Mouse (Mus musculus) liver, postnatal 0 days (tissue): Measurements from ENCODE around the gene Acot2. TPM values are rescaled to one million over a fixed set of nuclear protein-coding genes. Genes with fewer than 3 reads are reported as not detected.
"Not testable (repeated sequence)": the region's sequence is repeated elsewhere in the genome, so short reads cannot be mapped to it uniquely, and the experiment has no call there.

Experiments
- ATAC-seq: fragments of 200-750 bp; cut with Nextera tagmentation; 2 replicates; pipeline ENCODE4 v1.8.0; 2017; ENCODE audit warnings: mild to moderate bottlenecking, moderate library complexity
- DNase-seq: peaks from one replicate; pipeline ENCODE4 v3.0.0-alpha.2; 2016
- H3K27ac ChIP-seq: fragments of 300-500 bp; sonication (generic); 2 replicates; pipeline ENCODE4 v1.5.1; 2014; ENCODE audit warnings: antibody characterized with exemption, moderate library complexity, mild to moderate bottlenecking, low read depth
- H3K27me3 ChIP-seq: fragments of 300-500 bp; sonication (generic); 2 replicates; pipeline ENCODE4 v1.6.1; 2014; ENCODE audit warnings: low read length, control low read depth, mixed read lengths; ENCODE audit not compliant: insufficient read depth
- H3K36me3 ChIP-seq: fragments of 300-500 bp; sonication (generic); replicated peaks from 2 replicates; pipeline ENCODE4 v1.6.1; 2014; ENCODE audit warnings: mild to moderate bottlenecking, control low read depth, low read length, moderate library complexity, mixed read lengths; ENCODE audit not compliant: insufficient read depth
- H3K4me1 ChIP-seq: fragments of 300-500 bp; sonication (generic); 2 replicates; pipeline ENCODE4 v1.6.1; 2014; ENCODE audit warnings: antibody characterized with exemption, mild to moderate bottlenecking, control low read depth; ENCODE audit not compliant: insufficient read depth
- H3K4me2 ChIP-seq: fragments of 300-500 bp; sonication (generic); 2 replicates; pipeline ENCODE4 v1.6.1; 2014; ENCODE audit warnings: low read depth, mild to moderate bottlenecking, low read length, moderate library complexity, mixed read lengths
- H3K4me3 ChIP-seq: fragments of 300-500 bp; sonication (generic); 2 replicates; pipeline ENCODE4 v1.5.1; 2014; ENCODE audit warnings: low read depth, low read length
- H3K9ac ChIP-seq: fragments of 300-500 bp; sonication (generic); replicated peaks from 2 replicates; pipeline ENCODE4 v1.6.1; 2014; ENCODE audit warnings: mild to moderate bottlenecking, moderate library complexity
- H3K9me3 ChIP-seq: fragments of 300-500 bp; sonication (generic); 2 replicates; pipeline ENCODE4 v1.6.1; 2016; ENCODE audit warnings: mild to moderate bottlenecking, control low read depth, low read length, mixed read lengths
- CTCF ChIP-seq: sonication (generic); IDR thresholded peaks from 2 replicates; pipeline ENCODE4 v1.5.1; 2016; ENCODE audit warnings: antibody characterized with exemption, low read depth
- EP300 ChIP-seq: IDR thresholded peaks from 2 replicates; pipeline ENCODE4 v1.6.1; 2016; ENCODE audit warnings: antibody characterized with exemption, low read depth, mild to moderate bottlenecking
- WGBS: fragments of 180-500 bp; shearing (Covaris S2); extraction: QIAGEN DNeasy Blood & Tissue Kit; methylation state at CpG from one replicate; pipeline ENCODE4 v1.1.7; 2014; ENCODE audit not compliant: insufficient replicate concordance; 5-methylcytosine and 5-hydroxymethylcytosine counted together
- polyA plus RNA-seq: library from polyadenylated mRNA; unstranded; fragments of >200 nt; fragmentation: Nextera tagmentation; extraction: Ambion mirVana; gene quantifications from 2 replicates; pipeline ENCODE4 v1.2.1, GENCODE M21; 2015

Acot2 gene
- polyA plus RNA-seq: 32.8 and 39.4 TPM in 2 replicates

- peaks cover 11% of the 10 kb centered on the region for H3K4me1 ChIP-seq
- H3K4me3 ChIP-seq: peak within 1 kb of the TSS; percentile 57
- peak within 1 kb of the TSS; percentile 72 for H3K4me2 ChIP-seq
- peak; percentile 64 for TF ChIP-seq CTCF
- no peak for TF ChIP-seq EP300
- ATAC-seq (peak; percentile 83), DNase-seq (peak; percentile 74)
- no peaks in the 10 kb centered on the region; the same call in 1 of the 2 replicates for H3K9me3 ChIP-seq
- under 1% methylated on average over 80 of the region's 80 CpGs for WGBS
- H3K27me3 ChIP-seq: no peaks in the 10 kb centered on the region
- peak within 1 kb of the TSS; percentile 93 for H3K27ac ChIP-seq
- peak within 1 kb of the TSS; percentile 78 for H3K9ac ChIP-seq
- H3K36me3 ChIP-seq: no peaks in the 10 kb centered on the region
Observed at GRCm38 (mm10) chr12:83987583-83988441, at the start of gene Acot2. TSS of gene Acot2 (plus strand) at chr12:83987861.

DNA sequence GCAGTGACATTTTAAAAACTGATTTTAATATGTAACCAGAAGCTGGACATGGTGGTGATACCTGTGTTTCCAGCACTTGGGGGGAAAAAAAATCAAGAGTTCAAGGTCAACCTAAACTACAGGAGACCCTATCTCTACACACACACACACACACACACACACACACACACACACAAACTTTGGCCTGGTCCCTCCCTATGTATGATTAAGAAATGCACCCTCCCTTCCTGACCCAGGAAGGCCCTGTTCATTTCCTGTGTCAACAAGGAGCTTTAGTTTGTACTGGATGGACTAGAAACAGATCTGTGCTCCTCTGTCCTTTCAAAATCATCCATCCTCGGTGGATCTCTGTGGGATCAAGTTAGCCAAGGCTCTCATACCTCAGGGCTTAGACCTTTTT lies 49.1 kb upstream of the Acot2 start:
- ATAC-seq, H3K27ac ChIP-seq, H3K9me3 ChIP-seq, H3K36me3 ChIP-seq, H3K4me2 ChIP-seq, H3K27me3 ChIP-seq, H3K4me3 ChIP-seq, H3K9ac ChIP-seq, DNase-seq: not testable (repeated sequence)
- 50% methylated on average over 1 of the region's 1 CpGs for WGBS
- H3K4me1 ChIP-seq: peaks cover 12% of the 10 kb centered on the region

- peak overlapping the region; percentile 34; the same call in 1 of the 2 replicates for H3K27ac ChIP-seq
- H3K9ac ChIP-seq: no peak overlapping the region
- H3K27me3 ChIP-seq: no peaks in the 10 kb centered on the region
- H3K9me3 ChIP-seq: no peaks in the 10 kb centered on the region
- 70% methylated on average over 2 of the region's 2 CpGs for WGBS
- DNase-seq: no peak
- TF ChIP-seq EP300: no peak
- no peak for TF ChIP-seq CTCF
- H3K4me2 ChIP-seq: no peak overlapping the region
- no peaks in the 10 kb centered on the region for H3K36me3 ChIP-seq
- H3K4me1 ChIP-seq: peaks cover 12% of the 10 kb centered on the region
- no peak overlapping the region for H3K4me3 ChIP-seq
- no peak for ATAC-seq
Observed at GRCm38 (mm10) chr12:83939332-83939731, 48.3 kb upstream of the Acot2 start.

DNA sequence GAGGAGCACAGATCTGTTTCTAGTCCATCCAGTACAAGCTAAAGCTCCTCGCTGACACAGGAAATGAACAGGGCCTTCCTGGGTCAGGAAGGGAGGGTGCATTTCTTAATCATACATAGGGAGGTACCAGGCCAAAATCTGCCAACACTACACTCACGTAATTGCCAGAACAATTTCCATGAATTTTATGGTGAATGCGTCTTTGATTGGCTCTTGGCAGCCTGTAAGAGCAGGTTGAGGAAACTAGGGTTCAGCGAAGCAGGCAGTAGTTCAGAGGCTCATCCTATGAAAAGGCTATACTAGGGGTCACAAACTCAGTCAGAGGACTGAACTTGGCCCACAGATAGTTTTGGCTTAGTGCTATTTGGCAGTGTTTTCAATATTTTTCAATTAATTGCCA lies 47.6 kb upstream of the Acot2 start:
- no peak for ATAC-seq
- WGBS: 58% methylated on average over 4 of the region's 4 CpGs
- no peaks in the 10 kb centered on the region for H3K9me3 ChIP-seq
- TF ChIP-seq CTCF (no peak), EP300 (no peak)
- H3K27me3 ChIP-seq: no peaks in the 10 kb centered on the region
- no peak overlapping the region for H3K4me3 ChIP-seq
- no peak overlapping the region for H3K9ac ChIP-seq
- no peak overlapping the region for H3K4me2 ChIP-seq
- peaks cover 12% of the 10 kb centered on the region for H3K4me1 ChIP-seq
- peak overlapping the region; percentile 34; the same call in 1 of the 2 replicates for H3K27ac ChIP-seq
- DNase-seq: no peak
- H3K36me3 ChIP-seq: no peaks in the 10 kb centered on the region

GRCm38 (mm10) chr12:83941938-83942337 lies 45.7 kb upstream of the Acot2 start:
- no peak overlapping the region for H3K9ac ChIP-seq
- ATAC-seq (no peak), DNase-seq (no peak)
- H3K27me3 ChIP-seq: no peaks in the 10 kb centered on the region
- H3K4me3 ChIP-seq: no peak overlapping the region
- no peak overlapping the region for H3K4me2 ChIP-seq
- H3K9me3 ChIP-seq: no peaks in the 10 kb centered on the region
- 49% methylated on average over 3 of the region's 3 CpGs for WGBS
- H3K36me3 ChIP-seq: no peaks in the 10 kb centered on the region
- peaks cover 12% of the 10 kb centered on the region for H3K4me1 ChIP-seq
- TF ChIP-seq EP300: no peak
- TF ChIP-seq CTCF: no peak
- H3K27ac ChIP-seq: no peak overlapping the region

DNA sequence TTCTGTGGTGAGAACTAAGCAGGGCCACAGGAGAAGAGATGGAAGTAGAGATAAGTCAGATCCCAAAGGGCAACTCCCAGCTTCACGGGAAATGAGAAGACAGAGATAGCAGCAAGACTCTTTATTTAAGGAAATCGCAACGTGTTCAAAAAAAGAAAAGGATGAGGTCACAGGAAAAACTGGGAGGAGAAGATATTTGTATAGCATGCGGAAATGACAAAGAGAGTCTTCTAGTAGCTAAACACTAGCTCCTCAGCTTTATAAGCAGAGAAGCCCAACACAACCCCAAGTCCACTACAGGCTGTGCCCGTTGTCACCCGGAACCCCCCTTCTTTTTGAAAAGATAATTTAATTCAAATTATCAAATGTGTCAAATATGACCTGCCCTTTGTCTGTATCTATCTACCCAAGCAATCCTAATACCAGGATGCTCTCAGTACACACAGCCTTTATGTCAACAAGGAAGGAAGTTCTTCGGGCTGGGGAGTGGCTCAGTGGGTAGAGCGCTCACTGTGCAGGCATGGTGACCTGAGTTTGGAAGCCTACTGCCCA lies 40.3 kb upstream of the Acot2 start:
- 44% methylated on average over 8 of the region's 8 CpGs for WGBS
- Histone ChIP-seq H3K36me3 (no peaks in the 10 kb centered on the region), H3K9ac (no peak overlapping the region), H3K4me1 (peaks cover 22% of the 10 kb centered on the region), H3K27ac (peak overlapping the region; percentile 34), H3K4me2 (no peak overlapping the region), H3K9me3 (no peaks in the 10 kb centered on the region), H3K4me3 (no peak overlapping the region), H3K27me3 (no peaks in the 10 kb centered on the region)
- no peak for ATAC-seq
- no peak for DNase-seq
- TF ChIP-seq EP300 (no peak), CTCF (no peak)
